Mouse (Mus musculus) liver, adult (tissue): ENCODE data around the gene Tmem165.

Experiments used
- GATA4 ChIP-seq: IDR thresholded peaks from 2 replicates; pipeline ENCODE4 v1.6.1; 2014; ENCODE audit warnings: mild to moderate bottlenecking, low read length; ENCODE audit not compliant: insufficient replicate concordance

The Tmem165 gene

DNA sequence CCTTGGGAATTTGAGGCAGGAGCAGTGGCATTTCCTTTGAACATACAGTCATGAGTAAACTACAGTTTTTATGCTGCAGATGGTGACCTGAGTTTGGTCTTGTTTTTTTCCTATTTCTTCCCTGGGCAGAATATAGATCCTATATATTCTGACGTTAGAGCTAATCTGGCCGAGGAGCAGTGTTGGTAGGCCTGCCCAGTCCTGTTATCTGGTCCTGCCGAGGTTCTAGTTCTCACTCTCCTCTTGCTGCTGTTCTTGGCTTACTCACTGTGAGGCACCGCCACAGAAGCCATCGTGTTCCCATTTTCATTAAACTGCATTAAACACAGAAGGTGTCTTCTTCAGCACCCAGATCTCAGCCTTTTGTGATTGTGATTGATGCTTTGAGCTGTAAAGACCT, 4.2 kb downstream of the Tmem165 start:
- TF ChIP-seq GATA4 = no peak

DNA sequence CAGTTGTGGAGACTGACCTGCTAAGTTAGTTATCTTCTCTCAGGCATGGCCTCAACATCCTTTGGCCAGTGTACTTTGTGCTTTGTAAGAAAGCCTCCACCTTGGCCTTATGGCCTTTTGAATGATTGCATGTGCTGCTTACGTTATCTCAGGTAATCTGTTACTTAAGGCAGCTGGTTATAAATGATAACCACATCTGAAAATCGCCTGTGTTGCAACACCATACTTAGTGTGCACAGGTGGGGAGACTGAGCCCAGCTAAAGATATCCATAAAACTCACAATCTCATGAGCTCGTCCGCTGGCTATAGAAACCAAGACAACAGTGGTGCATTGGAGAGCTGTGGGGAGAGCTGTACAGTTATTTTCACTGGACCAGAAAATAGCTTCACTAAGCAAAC, 6.9 kb downstream of the Tmem165 start:
- TF ChIP-seq GATA4 = no peak

DNA sequence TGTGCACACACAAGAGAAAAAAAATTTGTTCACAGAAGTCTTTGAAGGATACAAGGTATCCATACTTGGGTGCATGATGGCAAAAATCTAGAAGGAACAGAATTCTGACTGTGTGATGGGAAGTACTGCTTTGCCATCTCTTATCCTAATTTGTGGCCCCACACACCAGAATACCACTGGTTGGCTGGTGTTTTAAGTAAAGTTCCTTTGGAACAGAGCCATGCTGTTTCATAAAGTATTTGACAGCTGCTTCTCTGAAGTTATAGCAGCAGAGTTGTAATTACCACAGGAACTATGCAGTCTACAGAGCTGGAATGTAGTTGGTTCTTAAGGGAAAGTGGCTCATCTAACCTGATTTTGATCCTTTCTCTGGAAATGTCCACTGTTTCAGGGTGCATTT, 9.4 kb downstream of the Tmem165 start:
- TF ChIP-seq GATA4 = no peak

DNA sequence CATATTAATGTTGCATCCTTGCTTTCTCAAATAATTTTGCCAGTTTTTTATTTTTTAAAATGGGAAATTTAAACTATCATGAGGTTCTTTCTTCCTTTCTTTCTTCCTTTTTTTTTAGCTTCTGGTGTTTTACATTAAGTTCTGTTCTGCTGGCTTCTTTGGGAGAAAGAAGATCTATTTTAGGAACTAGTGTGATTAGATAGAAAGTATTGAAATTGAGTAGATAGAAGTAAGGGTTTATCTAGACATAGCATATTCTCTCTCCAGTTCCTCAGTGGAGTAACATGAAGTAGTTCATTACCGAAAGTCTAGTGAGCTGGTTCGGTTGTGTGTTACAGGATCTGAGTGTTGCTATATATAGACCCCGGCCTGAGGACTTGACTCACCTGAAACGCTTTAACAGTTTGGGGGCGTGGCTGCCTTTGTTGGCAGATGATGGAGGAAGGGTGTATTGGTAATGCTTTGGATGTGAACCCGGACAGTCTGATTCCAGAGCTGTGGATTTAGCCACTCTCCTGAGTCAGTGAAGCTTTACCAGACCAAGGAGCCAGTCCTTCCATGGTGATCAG, 10.8 kb downstream of the Tmem165 start:
- no peak for TF ChIP-seq GATA4

DNA sequence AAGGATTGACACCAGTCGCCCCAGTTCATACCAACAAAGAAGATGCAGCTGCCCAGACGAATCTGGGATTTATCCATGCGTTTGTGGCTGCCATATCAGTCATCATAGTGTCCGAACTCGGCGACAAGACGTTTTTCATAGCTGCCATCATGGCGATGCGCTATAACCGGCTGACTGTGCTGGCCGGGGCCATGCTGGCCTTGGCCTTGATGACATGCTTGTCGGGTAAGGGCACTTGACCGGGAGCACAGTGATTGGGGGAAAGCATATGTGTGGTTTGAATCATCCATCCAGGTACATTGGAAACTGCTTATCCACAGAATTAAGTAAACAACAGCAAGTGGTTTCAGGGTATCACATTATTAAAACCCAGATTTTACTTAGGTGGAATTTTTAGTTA, 15.7 kb downstream of the Tmem165 start:
- no peak for TF ChIP-seq GATA4

DNA sequence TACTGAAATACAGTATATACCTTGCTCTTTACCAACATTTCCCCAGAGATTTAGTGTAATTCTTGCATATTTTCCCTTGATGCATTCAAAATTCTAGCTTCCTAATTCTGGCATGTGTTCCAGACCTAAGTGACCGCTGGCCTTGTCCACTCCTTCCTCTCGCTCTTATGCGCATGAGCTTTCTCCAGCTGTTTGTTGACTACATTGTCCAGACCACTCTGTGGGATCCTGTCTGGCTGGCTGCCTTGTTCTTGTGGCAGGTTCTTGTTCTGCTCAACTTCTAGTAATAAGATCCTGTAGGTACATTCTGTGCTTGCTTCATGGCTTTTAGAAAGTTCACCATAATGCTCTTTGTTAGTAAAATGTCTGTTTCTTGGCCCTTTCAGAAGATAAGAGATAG, 19.5 kb downstream of the Tmem165 start:
- no peak for TF ChIP-seq GATA4

DNA sequence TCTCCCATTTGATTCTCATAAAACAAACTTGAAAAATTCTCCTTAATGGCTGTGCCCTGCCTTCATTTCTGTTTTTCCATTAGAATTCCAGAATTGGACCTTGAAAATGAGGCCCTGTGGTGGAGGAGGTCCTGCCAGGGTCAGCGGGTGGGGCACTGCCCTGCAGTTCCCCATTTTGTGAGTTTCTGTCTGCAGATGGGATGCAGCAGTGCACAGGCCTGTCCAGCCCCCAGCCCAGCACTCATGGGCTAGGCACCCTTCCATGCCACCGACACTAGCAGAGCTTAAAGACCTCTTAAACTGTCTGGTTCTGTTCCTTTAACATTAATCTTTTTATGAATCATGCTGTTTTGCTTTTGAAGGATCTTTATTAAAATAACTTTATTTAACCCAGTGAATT, 22.2 kb downstream of the Tmem165 start:
- TF ChIP-seq GATA4 = no peak

DNA sequence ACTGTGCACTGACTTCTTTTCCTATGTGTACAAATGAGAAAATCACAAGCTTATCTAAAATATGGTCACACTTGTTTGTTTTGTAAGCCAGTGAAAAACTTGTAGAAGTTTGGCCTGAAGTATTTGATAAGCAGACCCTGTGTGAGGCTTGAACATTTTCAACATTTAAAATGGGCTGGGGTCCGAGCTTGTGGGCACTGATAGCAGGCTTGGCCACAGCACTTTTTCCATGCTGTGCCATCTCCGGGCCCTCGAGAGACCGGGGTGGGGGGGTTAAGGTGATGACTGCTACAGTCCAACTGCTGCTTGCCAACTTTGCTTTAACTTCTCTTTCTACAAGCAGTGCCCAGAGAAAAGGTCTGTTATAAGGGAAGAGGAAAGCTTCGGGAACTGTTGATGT, 24.4 kb downstream of the Tmem165 start:
- TF ChIP-seq GATA4 = no peak

DNA sequence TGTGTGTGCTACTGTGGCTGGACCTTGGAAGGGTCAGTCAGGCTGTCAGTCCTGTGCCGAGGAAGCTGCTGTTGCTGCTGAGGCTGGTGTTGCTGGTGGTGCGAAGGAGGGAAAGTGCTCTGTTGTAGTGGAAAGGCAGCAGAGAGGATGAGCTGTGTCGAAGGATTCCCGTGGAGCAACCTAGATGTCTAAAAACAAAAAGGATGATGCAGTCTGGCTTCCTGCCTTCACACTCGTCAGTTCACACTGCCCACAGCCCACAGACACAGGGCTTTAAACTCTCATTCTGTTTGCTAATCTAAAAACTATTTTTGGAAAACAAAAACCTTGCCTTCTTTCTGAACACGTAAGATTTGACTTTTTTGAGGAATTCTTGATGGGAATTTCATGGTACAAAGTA, 33.0 kb downstream of the Tmem165 start:
- TF ChIP-seq GATA4 = no peak

DNA sequence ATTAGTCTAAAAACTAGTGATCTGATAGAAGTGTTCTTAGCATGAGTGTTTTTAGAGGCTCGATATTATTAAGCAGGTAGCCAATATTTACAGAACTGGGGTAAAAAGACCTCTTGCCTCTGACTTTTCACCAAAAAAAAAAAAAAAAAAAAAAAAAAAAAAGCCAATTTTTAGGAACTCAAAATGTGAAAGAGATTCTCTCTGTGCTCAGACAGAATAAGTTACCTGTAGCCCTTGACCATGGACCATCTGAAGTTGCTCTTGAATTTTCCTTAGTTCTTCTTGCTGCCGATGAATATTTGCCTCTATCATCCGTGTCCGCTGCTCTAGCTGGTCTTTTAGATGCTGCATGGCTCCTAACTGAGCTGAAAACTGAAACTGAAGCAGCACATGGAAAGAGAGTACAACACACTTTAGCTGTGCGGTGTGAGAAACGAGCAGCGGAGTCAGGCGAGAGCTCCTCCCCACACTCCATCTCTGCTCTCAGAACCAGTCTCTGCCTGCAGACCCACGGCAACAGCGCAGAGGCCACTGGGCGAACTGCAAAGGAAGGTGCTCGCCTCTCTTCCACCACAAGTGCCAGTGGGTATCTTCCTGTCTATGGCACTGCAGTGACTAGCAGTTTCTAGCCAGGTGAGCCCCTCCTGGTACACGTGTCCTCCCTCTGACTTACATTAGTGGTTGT, 47.6 kb downstream of the Tmem165 start:
- TF ChIP-seq GATA4 = no peak

DNA sequence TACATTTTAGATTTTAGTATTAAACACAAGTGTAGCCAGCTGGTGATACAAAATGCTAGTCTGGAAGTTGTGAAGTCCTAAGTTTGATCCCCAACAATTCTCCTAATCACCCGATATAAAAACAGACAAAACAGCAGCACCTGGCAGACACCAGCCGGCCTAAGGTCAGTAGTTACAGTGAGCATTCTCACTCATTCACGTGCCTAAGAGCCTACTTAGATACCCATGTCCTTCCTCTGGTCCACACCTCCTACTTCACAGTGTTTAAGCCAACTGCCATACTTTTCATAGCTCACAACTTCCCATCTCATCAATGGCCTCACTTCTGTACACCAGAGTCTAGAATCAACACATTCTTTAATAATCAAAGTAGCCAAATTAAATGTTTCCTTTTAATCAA, 59.6 kb downstream of the Tmem165 start:
- TF ChIP-seq GATA4 = no peak

DNA sequence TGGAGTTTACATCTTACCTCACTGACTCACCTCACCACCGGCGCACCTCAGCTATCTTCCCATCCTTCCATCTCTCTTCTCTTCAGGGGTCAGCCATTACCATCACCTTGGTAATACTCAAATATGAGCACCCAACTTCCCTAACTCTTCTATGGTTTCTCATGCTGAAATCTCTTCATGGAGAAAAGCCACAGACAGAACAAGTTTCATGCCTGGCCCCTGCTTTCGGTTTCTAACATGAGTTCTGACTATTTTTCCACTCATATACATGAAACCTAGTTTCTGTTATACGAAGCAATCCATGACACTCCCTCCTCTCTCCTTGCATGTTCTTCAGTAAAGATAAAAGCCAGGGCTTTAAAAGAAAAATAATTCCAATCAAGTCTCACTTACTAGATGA, 60.2 kb downstream of the Tmem165 start:
- TF ChIP-seq GATA4 = no peak

DNA sequence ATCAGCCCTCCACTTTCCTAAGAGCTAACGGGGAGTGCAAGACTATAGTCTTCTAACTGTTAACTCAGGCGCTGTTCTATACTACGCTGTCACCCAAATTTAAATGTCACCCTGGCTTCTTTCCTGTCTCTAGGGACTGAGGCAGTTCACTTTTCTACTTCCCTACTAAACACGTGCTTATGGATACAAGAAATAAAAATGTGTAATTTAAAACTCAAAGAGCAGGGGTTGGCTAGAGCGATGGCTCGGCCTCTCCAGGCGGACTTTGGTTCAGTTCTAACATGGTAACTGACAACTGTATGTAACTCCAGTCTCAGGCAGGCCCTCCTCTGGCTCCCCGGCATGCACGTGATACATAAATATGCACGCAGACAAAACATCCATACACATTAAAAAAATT, 60.8 kb downstream of the Tmem165 start:
- no peak for TF ChIP-seq GATA4

DNA sequence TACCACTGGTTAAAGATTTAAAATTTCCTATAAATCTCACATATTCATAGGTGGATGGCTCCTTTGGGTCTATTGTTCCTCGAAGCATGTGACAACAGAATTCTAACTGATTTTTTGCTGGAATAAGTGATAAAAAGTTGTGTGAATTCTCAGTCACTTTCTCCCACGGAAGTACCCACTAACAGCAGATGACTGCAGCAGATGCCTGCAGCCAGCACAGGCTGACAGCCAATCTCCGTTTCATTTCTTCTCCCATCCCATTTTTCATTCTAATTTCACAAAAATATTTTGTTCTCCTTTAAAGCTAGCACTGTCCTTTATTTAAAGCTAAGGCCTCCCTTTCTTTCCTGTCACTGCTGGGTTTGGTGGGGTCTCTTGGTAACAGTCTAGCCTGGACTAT, 61.7 kb downstream of the Tmem165 start:
- no peak for TF ChIP-seq GATA4

DNA sequence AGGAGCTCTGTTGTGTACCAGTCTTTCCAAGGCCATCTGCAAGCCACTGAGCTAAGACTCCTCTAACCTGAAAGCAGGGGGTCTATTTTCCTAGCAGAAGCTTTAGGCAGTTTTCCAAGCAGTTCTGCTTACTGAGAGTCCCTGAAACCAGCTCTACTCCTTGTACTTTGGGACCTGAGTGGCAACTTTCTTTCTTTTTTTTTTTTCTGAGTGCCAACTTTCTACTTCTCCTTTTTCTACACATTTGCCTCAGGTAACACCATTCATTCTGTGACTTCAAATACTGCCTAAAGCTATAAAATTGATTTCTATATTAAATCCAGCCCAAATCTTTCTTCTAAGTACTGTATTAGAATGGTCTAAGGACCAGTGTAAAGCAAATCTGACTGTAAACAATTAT, 62.9 kb downstream of the Tmem165 start:
- no peak for TF ChIP-seq GATA4

DNA sequence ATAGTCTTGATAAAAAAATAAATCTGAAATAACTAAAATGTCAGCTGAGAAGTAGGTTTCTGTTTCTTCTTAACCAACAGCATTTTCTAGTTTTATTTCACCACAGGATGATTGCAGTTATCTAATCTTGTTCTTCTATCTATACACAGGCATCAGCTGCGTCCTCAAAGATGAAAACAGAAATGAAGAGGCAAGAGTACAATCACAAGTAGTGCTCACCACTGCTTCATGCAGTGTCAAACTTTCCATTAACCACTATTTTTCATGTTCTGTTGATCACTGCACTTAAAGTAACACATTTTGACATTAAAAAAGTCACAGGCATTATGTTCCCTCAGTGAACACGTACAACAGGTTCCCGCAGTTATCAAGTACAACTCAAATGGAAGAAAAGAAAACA, 67.3 kb downstream of the Tmem165 start:
- TF ChIP-seq GATA4 = no peak
